Mouse (Mus musculus) liver, embryonic 14.5 days (tissue): ENCODE data around the gene Krt79.

Experiments
- CTCF ChIP-seq: IDR thresholded peaks from 2 replicates; pipeline ENCODE4 v1.5.1; 2016; ENCODE audit warnings: antibody characterized with exemption, low read depth, control low read depth
- EP300 ChIP-seq: IDR thresholded peaks from 2 replicates; pipeline ENCODE4 v1.6.1; 2016; ENCODE audit warnings: antibody characterized with exemption, low read depth

DNA sequence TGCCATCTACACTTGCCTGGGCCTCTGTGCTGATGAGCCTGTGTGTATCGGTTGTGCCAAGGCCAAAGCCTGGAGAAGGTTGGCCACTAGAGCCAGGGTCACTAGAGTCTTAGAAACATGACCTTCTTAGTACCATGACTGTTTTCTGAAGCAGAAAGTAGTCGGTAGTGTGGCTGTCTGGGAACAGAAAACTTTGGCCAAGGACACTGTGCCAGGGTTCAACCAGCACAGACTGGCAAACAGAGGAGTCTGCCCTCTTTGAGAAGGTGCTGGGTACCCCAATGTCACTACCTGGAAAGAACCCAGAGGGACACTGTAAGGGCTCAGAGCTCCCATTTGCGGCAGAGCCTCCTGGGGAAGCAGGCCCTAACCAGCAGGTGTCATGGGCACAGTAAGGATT is 36.5 kb upstream of the Krt79 start:
- no peak for TF ChIP-seq CTCF
- TF ChIP-seq EP300 = no peak
